ENCODE assay signal across 1 mouse cellular context in genomic region chr11:69876186-69876585, GRCm38 (mm10).
TF ChIP-seq lines count a peak whose summit lies in the region.

No protein-coding gene starts in this region.

TF ChIP-seq in MEL, 35 proteins besides CTCF, POLR2A, EP300 and RAD21 (continued from another document):
- no peak for TF ChIP-seq NRF1 (IDR thresholded peaks at IDR 0.05; ENCODE audit: insufficient read depth, low read depth, low read length, poor library complexity, severe bottlenecking)
- TF ChIP-seq TBP (IDR thresholded peaks at IDR 0.05; ENCODE audit: low read depth, low read length) = peak; percentile 45; the same call in 1 of the 2 replicates
- no peak for TF ChIP-seq ELF1 (IDR thresholded peaks at IDR 0.05; ENCODE audit: low read depth, low read length)
- TF ChIP-seq E2F4 (IDR thresholded peaks at IDR 0.05; ENCODE audit: borderline replicate concordance, low read depth, low read length) = no peak
